Mouse (Mus musculus): Measurements from ENCODE around the gene Catsperd.
A peak's percentile ranks its signal among the peaks of the same experiment; 100 is the strongest.
"Not testable (repeated sequence)": the region's sequence is repeated elsewhere in the genome, so short reads cannot be mapped to it uniquely, and the experiment has no call there.

The Catsperd gene

DNA sequence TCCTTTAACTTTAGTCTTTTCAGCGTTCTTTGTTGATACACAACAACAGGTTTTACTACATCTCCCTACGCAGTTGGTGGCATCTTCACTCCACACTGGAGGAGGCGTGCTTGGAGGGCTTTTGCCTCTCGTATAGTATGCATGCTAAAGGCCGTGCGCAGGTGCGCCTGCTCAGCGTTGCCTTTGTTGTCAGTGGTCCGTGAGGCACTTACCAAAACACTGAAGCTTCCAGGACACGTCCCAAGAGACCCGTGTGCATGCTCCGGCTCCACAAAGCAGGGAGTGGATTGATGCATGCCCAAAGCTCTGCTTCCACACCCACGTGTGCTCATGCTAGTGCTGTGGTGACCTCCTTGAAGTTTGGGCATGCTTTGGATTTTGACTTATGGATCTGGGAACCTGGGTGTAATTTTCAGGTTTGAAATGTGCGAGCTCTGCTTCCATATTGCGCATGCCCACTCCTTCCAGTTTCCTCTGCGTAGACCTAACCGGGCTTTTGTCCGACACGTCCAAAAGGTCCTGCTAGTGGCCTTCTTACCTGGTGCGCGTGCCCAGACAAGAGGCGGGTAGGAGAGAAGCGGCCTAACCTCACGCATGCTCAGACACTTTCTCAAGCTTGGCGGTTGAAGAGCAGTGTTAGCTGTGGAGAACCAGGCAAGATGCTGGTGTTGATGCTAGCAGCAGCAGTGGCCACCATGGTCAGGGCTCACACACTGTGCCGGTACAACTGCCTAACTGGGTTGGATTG is at the start of gene Catsperd:
Gene Catsperd (plus strand): TSS at position 614 of the 748 bp plus-strand sequence.
- DNase-seq, result no peak

DNA sequence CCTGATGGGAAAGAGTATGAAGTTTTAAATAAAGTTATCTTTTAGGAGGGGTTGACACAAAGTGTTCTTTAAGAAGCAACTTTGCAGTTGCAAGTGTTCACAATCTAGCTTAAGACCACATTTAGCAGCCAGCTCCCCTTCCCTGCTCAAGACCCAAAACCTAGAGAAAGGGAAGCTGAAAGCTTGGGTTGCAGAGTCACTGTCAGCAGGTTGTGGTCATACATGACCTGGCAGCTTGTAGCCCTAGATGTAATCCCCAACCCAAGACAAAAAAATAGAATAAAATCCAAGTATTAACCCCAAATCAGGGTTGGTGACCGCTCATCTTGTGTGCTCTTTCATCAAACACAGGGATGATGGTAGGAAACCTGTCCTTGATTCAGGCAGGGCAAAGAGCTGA is 44.9 kb upstream of the Catsperd start:
- no peak for DNase-seq

DNA sequence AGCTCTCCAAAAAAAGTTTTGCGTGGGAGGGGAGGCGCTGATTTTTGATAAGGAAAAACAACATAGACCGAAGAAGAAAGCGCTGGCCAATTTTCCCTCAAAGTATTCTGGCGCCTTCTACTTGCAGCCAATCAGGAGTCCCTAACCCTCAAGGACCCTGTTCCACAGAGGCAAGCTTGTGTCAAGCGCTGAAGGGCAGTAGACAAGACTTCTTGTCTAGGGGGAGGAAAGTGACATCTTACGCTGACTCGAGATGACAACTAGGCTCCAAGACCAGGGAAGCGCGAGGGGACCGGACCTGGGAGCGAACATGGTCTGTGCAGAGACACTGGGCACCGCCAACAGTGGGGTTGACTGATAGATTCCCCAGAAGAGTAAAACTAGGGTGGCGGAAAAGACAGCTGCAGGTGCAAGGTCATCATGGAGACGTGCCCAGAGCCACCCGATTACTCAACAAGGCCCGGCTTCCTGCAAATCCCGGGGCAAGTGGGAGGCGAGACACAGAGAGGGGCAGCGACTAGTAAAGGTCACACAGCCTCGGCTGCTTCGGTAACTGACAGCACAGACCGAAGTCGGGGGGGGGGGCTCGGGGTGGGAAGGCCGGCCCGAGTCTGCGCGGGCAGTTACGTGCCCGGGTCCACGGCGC is 44.2 kb upstream of the Catsperd start:
- peak; percentile 97 for DNase-seq

DNA sequence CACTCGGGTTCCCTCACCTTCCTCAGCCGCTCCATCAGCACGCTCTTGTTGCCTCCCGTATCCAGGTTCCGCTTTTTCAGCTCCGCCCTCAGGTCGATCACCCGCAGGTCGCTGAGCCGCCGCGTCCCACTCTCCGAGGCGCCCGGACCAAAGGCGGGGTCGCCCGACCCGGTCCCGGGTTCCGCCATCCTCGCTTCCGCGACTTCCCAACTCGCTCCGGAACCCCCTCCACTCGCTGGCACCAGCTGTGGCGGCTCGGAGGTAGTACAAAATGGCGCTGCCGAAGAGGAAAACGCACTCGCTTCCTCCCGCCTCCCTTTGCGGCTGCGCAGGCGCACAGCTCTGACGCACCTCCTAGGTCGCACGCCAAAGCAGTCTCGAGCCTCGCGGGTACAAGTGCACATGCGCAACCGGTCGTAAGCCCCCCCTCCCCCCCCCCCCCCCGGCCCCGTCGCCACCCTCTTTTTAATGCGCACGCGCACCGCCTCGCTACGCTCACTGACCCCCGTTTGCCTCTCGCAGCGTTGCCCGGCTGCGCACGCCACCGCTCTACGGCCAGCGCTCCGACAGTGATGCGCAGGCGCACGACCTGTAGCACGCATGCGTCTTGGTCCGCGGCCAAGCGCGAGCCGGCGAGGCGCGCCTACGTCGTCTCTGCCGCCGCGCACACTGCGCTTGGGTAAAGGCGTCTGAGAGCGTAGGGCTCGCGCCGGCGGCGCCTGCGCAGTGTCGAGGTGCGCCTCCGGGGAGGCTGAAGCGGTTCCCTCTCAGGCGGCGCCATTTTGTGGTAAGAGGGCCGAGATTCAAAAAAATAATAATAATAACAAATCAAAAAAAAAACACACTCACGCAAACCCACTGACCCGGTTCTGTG is 43.4 kb upstream of the Catsperd start, which contains the start of the genes Safb2 and Safb:
Gene Safb2 (minus strand): TSS at position 329 of the 874 bp plus-strand sequence.
Gene Safb (plus strand): TSS at position 569 of the 874 bp plus-strand sequence.
- DNase-seq, result peak; percentile 100

DNA sequence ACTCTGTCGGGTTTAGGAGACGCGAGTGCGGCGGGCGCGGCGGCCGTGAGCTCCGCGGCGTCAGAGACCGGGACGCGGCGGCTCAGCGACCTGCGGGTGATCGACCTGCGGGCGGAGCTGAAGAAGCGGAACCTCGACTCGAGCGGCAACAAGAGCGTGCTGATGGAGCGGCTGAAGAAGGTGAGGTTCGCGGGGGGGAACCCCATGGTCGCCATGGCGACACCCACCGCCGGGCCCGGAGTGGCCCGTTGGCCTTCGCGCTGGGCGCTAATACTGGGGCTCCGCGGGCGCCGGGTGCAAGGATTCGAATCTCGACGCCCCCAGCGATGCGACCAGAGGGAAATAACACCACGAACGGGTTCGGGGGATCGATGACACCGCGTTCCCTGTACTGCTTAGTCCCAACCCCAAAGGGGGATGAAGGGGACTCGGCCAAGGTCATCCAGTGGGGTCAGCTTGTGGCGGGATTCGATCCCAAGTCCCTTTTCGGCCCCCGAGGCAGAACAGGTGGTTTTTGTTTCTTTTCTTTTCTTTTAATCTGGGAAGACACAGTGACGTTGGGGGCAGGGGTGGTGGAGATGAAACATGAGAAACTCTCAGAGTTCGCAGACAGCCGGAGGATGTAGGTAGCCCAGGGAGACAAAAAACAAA is 42.6 kb upstream of the Catsperd start:
- DNase-seq, result peak; percentile 97

DNA sequence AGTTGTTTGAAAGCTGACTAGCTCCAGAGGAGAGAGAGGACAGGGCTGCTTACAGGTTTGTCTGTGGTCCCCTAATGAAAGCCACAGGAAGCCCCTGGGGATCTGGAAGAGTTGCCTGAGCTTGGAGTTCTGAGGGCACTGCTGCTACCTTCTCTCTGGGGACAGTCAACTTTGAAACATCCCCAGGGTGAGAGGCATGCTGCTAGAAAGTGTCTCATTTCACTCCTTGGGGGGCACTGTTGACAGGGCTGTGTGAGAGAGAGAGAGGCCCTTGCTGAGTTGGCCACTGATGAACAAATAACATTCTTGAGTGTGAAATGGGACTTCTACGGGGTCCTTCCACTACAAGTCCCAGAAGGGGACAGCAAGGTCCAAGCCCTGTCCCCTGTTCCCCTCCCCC is 40.2 kb upstream of the Catsperd start:
- peak; percentile 90 for DNase-seq

DNA sequence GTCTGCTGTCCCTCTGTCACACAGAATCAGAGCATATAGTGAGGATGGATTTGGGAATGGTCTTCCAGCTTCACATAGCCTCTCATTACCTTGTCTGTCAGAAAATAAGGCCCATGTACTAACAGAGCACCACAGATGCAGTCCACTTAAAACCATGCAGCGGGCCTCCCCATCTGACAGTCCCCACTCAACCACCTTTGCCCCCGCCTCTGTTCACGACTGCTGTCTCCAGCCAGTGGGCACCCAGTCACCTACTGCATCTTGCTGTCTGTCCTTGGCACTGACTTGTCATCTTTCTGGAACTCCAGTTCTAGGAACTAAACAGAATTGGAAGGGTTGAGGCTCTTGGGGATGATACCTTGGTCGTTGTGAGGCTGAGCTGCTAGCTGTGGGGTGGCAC is 39.0 kb upstream of the Catsperd start:
- peak; percentile 91 for DNase-seq

DNA sequence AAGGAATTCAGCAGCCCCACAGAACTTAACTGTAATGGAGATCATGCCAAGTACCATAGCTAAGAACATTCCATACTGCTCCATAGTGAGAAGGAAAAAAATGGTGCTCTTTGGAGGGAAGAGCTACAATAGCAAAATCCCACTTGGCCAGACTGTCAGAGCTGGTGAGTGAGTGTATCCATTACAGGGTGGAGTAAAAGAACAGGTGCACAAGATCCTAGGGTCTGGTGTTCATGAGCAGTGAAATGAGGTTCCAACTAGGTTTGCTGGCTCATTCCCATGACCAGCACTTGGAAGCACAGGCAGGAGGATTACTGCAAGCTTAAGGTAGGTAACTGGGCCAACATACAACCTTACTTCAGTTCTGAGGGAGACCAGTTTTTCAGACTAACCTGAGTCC is 35.4 kb upstream of the Catsperd start:
- DNase-seq, result no peak

DNA sequence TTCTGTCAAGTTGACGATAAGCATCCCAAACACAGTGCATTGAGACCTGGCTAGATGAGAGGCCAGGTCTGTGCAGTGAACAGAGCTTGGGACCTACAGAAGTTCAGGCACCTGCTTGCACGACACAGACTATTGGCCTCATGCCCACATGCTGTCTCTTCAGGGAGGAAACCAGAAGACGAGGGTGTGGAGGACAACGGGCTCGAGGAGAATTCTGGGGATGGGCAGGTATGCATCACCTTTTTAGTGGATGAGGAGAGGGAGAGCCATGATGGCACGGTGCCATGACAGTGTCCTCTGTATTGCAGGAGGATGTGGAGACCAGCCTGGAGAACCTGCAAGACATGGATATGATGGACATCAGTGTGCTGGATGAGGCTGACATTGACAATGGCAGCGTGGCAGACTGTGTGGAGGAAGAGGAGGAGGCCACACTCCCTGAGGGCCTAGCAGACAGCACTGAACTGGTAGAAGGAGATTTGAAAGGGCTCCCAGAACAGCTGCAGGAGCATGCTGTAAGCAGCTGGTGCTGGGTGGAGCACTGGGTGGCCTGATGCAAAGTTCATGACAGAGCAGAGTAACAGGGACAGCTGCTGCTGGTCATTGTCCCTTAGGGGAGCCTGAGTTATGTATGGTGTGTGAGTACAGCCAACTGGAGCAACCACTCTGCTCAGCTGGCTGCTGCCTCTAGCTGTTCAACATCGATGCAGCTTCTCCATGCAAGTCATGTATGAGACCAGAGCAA is 34.2 kb upstream of the Catsperd start:
- DNase-seq, result peak; percentile 97

DNA sequence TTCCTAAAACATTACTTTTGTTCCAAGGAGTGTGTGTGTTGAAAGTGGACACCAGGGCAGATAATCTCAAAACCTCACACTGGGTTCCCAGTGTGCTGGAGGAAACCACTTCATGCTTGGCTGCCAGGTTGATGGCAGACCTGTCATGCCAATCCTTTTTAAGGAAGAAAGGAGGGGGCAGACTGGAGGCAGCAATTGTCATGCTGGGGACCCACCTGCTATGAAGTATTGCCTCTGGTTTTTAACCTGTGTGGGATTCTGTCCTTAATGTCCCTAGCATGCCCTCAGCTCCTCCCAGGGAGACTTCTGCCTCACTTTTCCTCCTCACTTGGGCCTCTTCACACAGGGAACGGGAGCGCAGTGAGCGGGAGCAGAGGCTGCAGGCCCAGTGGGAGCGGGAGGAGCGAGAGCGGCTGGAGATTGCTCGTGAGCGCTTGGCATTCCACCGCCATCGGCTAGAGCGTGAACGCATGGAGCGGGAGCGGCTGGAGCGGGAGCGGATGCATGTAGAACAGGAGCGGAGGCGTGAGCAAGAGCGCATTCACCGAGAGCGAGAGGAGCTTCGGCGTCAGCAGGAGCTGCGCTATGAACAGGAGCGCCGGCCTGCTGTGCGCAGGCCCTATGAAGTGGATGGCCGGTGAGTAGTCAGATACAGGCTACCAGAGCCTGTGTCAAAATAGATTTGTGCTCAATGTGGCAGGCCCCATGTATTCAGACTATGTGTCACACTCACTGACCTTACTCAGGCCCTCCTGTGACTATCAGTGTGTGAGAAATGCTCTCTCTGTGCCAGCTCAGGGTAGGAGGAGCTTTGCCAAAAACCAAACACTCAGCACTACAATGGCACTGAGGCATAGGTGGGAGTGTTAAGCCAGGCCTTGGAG is 24.5 kb upstream of the Catsperd start:
- DNase-seq, result peak; percentile 89

DNA sequence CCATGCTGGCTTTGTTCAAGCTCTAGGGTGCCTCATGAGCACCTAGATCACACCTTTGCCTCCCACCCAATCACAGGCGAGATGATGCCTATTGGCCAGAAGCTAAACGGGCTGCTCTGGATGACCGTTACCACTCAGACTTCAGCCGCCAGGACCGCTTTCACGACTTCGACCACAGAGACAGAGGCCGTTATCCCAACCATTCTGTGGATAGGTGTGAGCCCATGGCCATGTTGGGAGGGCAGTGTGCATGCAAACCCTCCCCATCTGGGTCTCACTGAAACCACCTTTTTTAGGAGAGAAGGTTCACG is 23.9 kb upstream of the Catsperd start:
- DNase-seq, result peak; percentile 87

DNA sequence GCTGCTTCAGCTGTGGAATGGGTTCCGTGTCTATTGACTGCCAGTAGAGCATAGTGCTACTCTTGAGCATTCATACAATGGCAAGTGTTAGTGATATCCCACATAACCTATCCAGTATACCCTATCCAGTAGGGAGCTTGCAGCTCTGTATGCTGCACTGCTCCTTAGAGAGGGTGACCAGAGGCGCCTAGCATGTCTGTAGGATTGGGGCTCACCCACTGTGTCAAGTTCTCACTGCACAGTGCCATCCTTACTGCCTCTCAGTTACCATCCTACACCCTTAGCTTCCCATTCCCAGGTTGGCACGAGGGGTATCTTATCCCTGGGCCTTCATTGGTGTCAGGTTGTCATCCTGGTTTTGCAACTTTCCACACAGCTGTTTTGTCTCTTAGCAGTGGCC is 23.5 kb upstream of the Catsperd start:
- no peak for DNase-seq

DNA sequence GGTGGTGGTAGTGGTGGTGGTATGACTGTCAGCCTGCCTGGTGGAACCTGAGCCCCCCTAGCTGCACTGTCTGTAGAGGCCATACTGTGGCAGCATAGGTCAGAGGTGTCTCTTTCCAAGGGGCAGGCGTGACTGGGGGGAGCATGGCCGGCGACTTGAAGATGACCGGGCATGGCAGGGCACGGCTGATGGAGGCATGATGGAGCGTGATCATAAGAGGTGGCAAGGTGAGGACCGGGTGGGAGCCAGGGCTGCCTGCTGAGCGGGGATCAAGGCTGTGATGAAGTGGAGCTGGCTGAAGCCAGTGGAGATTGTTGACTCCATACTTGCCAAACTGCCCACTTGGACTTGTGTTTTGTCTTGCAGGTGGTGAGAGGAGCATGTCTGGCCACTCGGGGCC is 22.5 kb upstream of the Catsperd start:
- peak; percentile 92 for DNase-seq

DNA sequence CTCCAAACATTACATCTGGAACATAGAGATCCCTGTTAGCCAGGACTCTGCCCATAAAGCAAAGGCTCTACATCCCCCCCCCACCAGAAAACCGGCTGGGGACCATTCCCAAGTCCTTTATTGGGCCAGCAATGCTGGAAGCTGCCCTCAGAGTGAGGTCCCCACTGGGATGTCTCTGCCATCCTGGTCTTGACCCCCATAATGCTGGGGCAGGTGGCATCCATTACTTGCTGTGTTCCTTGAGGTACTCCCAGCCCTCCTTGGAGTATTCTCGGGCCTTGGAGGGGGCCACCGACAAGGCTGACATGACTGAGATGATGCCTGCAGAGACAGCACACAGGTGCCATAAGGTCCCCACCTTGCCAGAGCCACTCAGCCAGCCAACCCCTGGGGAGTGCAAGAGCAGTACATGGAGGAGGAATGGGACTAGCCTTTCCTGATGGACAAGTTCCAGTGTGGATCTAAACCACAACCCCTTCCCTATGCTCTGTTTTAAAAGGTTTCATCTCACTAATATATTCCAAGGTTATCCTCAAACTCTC is 20.4 kb upstream of the Catsperd start:
- peak; percentile 92 for DNase-seq

DNA sequence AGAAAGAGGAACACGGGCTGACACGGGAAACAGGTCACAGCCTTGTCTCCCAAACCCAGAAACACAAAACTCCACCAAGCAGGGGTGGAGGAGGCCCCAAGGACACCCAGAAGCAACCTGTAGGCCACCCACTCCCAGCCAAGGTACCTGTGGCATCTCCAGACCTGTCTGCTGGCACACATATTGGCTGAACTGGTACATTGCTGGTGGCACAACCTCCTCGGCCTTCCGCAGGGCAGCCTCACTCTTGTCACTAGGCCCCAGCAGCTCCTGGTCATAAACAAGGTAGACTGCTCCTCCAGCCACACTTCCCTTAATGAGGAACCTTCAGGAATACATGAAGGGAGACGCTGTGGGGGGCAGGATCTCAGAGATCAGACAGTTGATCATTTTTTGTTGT is 19.2 kb upstream of the Catsperd start:
- peak; percentile 95 for DNase-seq

DNA sequence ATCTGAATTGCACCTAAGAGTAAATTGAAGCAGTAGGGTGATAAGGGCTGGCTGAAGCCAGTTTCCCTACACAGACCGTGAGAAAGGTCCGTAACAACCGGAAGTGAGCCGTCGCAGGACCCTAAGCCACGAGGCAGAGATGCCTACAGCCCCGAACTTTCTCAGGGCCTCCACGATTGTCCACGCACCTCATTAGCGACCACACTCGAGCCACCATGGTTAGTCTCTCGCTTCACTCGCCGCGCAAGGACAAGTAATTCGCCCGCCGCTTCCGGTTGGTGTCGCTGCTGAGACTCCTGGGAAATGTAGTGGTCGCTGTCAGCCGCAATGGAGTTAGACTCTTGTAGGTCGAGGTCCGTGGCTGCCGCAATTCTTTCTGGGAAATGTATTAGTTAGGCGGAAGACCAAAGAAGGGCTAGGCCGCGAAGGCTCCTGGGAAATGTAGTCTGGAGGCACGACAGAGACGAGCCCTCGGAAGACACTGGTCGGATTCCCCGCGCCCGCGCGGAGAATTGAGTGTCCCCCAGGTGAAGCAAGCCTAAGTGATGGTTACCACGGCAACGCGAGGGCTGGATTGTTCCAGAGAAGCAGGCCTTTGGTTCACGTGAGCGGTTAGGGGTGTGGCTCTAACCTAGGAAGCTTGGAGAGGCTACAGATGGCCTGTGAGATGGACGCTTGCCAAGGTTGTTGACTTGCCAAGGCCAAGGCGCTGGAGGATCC is 18.3 kb upstream of the Catsperd start, which contains the start of gene 2410015M20Rik:
Gene 2410015M20Rik (minus strand): TSS at position 320 of the 720 bp plus-strand sequence.
- peak; percentile 100 for DNase-seq

DNA sequence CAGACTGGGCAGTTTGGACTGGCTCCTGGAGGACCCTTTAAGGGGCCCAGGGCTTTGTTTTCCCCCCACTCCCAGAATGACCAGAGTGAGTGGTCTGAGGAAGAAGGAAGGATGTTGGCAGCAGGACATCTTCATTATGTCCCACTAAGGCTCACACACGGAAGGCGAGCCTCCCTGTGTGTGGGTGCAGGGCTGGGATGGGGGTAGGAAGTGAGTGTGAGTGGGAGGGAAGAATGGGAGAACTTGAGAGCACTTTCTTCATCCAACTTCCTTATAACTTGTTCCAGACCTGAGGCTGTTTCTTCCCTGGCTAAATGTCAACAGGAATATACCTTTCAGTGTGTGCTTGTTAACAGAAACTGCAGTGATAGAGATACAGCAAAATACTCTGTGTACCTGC is 16.6 kb upstream of the Catsperd start:
- DNase-seq, result peak; percentile 88

DNA sequence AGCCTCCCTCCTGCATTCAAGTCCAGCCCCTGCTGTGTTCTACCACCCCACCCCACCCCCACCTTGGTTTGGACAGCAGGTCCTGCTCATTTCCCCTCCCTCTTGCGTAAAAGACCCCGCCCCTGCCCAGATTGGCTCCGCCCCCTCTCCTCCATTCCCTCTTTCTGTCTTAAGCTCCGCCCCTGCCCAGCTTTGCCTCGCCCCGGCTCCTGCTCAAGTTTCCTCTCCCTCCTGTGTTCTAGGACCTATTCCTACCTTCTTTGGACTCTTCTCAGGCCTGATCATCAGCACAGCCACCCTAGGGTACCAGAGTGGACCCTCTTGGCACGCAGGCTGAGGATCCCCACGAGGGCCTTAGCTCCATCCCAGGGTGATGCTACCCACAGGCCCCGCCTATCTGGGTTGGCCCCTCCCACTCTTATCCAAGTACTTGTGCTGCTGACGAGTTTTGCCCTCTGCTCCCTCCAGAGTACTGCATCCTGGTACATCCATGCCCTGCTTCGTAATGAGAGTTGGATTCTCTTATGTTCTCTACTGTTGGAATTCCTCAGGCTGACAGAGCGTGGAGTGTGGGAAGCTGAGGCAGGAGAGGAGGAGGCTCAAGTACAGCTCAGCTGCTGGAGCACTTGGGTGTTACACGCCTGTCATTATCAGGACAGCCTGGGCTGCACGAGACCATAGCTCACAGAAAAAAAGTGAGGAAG is 15.9 kb upstream of the Catsperd start:
- DNase-seq, result peak; percentile 94

DNA sequence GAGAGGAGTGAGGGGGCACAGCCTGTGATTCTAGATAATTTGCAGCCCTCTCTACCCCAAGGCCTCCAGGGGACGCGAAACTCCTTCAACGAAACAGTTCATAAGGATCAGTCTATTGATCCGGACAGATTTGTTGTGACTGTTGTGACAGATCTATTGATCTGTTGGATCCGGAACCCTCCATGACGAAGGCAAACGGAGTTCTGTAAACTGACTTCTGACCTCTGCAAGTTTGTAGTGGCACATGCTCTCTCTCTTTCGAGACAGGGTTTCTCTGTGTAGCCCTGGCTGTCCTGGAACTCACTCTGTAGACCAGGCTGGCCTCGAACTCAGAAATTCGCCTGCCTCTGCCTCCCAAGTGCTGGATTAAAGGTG is 15.4 kb upstream of the Catsperd start:
- DNase-seq, result not testable (repeated sequence)
